Mouse (Mus musculus): ENCODE results near the gene Cryaa.
"Not testable (repeated sequence)": the region's sequence is repeated elsewhere in the genome, so short reads cannot be mapped to it uniquely, and the experiment has no call there.

Gene Cryaa

DNA sequence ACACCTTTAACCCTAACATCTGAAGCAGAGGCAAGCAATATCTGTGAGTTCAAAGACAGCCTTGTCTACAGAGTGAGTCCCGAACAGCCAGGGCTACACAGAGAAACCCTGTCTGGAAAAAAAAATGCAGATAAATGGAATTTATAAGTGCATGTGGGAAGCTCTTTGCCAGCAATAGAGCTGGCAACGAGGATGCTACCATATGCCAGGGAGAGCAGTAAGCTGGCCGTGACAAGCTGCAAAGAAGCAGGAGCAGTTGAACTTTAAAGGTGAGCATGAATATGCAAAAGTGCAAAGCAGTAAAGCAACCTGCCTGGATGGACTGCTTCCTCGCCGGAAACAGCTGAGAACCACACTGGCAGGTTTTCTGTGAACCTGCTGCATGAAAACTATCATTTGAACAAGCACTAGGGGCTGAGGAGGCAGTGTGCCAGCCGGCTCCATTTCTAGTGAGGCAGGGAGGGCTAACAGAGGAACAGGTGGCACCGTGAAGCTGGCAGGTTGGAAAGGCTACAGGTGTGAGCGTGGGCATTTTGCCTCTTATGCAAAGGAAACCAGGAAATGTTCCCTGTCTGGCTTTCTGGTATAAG, 16.9 kb upstream of the Cryaa start:
- DNase-seq: peak; percentile 74

DNA sequence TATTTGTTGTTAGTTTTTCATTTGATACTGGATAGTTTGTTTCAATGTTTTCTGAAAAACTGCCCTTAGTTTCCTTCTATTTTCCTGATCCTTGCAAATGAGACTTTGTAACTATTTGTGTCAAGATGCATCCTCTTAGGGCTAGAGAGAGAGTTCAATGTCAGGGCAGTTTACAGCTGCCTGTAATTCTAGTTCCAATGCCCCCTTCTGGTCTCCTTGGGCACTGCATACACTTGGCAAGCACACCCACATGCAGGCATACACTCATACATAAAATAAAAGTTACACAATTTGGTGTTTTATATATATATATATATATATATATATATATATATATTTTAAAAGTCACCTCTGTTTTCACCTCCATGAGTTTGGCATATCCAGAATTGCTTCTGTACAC, 14.8 kb upstream of the Cryaa start:
- DNase-seq: no peak

DNA sequence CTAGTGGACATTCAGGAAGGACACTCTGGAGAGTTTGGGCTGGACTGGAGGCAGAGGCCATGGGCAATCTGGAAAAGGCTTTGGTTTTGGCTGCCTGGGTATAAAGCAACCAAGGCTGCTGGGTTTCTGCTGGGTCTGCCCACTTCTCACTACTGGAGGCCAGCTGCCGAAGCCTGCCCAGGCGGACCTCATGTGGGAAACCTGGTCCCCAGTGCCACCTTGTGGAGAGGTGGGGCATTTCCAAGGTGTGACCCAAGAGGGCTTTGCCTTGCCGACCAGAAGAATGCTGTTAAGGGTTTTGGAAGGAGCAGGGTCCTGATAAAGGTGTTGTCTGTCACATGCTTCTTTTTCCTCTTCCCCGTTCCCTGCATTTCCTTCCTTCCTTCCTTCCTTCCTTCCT, 12.8 kb upstream of the Cryaa start:
- peak; percentile 77 for DNase-seq

DNA sequence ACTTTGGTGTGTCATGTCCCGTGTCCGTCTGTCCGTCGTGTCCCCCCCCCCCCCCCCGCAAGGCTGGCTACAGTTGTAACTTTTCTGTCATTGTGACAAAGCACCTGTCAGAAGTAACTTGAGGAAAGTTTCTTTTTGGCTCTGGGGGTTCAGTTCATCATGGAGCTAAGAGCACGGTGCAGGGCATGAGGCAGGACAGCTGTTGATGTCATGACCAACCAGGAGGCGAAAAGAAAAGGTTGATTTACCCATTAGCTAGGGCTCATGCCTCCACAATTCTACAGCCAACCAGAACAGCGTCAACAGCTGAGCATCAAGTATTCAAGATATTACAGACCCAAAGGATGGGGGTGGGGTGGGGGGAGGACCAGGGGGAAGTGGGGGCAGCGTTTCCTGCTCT, 9.3 kb upstream of the Cryaa start:
- no peak for DNase-seq

DNA sequence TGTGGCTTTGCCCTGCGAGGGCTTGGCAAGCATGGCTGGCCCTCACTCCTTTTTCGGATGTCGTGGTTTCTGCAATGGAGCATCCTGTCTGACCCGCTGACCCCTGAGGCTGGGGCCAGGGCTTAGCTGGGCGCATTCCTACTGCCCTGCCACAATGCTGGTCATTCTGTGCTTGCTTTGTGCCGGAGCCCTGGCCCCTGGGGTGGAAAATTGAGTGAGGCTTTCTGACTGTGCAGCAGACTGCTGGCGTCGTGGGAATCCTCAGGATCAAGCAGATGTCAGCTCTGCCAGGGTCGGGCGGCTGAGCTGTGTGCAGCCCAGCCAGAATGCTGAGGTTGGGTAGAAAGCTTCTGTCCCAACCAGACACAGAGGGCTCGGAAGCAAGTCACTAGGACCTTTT, 7.4 kb upstream of the Cryaa start:
- DNase-seq: no peak

DNA sequence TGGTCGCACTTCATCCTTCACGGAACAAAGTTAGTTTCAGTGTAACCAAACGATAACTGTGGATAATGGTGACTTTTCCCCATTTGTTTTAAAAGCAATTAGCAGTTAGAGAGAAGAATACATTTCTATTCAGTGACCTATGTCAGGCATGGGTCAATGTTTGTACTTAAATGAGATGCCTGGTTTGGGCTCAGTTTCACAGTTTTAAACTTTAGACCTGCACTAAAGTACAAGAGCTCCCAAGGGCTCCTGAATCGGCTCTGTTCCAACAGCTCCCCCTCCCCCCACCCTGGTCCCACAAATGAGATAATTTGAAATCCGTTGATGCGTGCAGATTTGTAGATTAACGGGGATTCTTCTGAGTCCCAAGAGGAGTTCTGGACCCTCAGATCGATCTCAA, 5.9 kb upstream of the Cryaa start:
- no peak for DNase-seq

DNA sequence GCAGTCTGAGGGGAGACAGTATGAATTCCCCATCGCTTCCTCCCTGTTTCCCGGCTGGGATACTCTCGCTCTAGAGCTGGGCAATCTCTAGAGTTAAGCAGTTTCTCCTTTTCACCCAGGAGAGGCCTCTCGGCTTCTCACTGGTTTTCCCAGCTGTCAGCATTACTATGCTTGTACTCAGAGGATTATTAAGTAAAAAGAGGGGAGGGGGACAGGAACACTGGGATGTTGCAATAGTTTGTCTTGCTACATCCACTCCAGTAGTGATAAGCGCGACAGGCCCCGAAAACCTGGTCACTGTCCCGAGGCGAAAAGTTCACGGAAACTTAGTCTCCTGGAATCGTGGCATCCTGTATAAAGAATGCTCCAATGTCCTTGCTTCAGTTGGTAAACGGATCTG, 5.3 kb upstream of the Cryaa start:
- DNase-seq: no peak

DNA sequence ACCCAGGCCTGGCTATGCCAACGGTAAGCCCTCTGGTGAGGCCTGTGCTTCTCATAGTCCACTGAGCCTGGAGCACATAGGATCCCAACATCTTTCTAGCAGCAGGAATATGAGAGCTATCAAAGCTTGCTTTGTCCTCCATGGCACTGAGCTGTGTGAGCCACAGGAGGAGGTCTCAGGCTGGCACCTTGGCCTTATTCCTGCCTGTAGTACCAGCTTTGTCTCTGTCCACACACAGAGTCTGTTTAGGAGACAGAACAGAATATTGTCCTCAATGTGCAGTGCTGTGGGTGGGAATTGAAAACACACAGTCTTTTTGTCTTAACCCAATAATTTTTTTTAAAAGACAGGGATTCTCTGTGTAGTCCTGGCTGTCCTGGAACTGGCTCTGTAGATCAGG, 3.2 kb upstream of the Cryaa start:
- no peak for DNase-seq

DNA sequence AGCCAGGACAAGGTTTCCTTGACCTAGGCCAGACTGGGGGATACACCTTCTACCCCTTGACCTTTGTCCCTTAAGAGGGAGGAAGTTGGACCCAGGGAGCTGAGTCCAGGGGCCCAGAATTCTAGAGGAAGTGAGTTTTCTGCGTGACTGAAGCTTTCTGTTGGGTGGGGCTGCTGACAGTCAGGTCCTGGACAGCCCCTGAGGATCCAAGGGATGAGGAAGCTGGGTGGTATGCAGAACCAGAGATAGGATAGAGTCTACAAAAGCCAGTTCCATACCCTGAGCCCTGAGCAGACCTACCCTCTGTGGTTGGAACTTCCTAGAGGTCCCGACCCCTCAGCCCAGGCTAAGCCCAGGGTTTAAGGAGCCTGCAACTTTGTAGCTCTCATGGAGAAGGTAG, 2.8 kb downstream of the Cryaa start:
- DNase-seq: no peak

DNA sequence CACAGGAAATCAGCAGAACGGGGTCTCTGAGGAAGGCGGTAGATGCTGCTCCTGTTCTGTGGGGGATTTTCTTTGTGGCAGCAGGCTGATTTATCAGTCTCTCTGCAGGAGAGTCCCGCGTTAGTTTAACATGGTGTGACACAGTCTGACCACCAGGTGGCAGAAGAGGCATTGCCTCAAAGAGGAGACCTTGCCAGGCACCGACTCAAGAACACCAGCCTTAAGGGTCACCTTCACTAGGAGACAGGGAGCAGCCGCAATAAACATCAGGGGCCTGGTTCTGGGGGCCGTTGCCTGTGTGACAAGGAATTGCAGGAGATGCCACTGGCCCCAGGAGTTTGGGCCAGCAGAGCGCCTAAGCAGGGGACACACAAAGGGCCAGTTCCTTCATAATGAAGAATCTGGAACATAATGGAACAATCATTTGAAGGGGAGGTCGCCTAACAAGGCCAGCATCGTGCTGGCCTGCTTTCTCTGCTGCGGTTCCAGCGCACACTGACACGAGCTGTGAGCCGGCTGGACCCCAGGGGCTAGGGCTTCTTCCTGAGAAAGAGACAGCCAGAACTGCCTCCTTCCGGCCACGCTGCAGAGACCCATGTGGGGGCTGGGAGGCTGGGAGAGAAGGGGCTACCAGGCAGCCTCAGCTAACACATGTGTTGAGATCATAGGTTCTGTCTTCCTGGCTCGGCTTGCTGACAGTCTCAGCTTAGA, 8.1 kb downstream of the Cryaa start:
- DNase-seq: peak; percentile 86

DNA sequence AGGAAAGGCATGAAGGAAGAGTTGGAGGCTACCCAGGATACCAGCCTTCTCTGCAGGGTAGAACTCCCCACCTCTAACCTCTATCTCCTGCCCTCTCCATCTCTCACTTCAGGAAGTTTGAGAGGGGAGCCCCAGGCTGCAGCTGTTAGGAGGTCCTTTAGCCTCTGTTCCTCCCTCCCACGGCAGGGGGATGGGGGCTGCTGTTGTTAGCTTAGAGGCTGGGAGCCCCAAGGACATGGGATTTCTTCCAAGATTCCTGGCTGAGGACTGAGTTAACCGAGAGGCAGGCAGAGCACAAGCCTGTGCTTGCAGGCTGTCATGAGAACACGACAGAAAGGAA, 8.6 kb downstream of the Cryaa start:
- no peak for DNase-seq

DNA sequence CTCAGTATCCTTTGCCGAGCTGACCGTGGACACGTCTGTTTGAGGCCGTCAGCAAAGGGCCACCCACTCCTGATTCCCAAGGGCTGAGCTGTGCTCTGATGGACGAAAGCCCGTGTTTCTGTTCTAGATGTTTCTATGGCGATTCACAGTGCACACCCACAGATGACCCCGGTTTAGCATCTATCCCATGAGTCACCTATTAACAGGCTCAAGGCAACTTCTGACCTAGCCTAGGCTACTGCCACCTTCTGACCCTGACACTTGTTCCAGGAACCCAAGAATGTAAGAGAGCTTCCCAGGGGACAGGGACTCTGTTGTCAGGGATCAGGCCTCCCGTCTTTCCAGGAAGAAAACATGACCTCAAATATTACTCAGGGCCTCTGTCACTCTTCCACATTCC, 10.5 kb downstream of the Cryaa start:
- DNase-seq: no peak

DNA sequence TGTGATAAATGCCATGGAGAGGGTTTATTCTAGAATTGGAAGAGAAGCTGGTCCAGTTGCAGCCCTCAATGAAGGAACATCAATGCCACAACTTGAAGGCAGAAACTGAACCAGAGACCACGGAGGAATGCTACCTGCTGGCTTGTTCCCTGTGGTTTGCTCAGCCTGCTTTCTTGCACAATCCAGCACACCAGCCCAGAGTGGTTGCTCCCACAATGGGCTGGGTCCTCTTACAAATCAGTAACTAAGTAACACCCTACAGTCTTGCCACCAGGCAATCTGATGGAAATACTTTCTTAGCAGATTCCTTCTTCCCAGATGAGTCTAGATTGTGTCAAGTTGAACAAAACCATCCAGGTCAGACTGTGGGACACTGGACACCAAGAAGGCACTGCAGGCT, 12.0 kb downstream of the Cryaa start:
- DNase-seq: no peak

DNA sequence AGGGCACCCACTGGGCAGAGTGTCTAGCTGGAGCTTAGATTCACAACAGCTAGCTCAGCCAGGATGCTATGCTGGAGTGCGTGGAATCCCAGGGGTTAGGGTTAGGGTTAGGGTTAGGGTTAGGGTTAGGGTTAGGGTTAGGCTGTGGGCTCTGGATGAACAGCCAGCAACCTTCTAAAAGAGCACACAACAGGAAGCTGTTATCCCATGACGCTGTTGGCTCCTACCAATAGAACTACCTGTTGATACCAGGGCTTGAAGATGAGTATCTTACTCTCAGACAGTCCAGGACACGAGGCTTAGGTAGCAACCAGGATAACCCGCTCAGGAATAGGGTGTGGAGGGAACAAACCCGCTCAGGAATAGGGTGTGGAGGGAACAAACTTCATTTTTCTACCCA, 15.3 kb downstream of the Cryaa start:
- no peak for DNase-seq

DNA sequence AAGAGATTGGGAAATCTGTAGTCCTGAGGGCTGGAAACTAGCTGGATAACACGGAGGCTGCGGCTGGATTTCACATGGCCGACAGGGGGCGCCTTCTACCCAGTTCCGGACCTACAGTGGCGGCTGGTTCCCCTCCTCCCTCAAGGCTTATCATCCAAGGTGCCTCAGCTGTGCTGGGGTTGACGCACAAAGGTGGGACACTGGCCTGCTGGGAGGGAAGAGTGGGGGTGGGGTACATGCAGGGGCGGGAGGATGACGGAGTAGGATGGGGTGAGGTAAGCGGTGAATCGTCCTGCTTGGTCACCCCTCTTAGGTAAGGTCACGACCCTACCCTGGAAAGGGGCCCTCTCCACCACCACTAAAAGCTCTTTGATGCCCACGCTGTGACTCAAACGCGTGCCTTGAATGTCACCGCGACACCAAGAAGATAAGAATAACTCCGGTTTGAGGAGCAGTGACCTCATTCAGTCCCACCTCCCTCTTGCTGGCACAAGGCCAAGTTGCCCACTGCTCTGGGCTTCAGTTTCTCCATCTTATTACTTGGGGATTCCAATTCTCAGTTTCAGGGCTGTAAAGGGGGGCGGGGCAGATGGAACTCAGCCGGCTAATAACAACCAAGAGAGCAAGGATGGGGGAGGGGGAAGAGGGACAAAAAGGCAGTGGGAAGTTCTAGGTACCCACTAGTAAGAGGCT, 15.9 kb downstream of the Cryaa start:
- DNase-seq: peak; percentile 43

DNA sequence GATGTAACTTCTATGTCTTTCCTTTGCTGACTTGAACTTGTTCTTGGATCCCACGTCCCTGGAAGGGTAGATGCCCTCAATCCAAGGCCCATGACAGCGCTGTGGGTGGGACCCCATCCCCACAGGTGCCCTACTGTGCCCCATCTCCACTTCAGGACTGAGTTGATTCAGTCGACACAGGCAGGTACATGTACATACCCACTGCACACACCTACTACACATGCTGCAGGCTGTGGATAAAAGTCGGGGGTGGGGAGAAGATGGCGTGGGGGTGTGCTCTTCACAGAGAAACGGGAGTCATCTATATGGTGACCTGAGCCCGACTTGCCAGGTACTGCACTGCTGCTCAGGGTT, 16.4 kb downstream of the Cryaa start:
- no peak for DNase-seq

DNA sequence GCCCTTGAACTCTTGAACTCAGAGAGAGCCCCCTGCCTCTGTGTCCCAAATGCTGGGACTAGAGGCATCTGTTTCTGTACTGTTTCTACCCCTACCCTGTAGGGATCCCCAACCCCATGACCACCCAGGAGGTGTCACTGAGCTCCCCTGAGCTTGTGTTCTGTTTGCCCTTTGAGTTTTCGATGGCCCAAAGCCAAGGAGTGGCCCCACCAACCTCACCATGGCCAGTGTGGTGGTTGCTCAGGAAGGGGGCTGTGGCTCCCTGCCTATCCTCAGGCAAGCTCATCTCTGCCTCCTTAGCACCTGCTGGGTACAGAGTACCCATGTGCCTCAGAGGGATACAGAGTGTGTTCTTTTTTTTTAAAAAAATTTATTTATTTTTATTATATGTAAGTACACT, 17.3 kb downstream of the Cryaa start:
- no peak for DNase-seq

DNA sequence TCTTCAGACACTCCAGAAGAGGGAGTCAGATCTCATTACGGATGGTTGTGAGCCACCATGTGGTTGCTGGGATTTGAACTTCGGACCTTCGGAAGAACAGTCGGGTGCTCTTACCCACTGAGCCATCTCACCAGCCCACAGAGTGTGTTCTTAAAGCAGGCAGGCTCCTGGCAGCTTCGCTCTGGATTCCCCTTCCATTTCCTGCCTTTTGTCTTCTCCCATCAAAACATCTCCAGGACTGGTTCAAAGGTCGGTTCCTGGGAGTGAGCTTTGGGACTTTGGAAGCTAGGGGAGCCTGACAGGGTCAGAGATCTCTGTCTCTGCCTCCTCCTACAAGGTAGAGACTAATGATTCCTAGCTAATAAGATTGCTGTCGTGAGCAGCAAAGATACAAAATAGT, 17.7 kb downstream of the Cryaa start:
- not testable (repeated sequence) for DNase-seq

DNA sequence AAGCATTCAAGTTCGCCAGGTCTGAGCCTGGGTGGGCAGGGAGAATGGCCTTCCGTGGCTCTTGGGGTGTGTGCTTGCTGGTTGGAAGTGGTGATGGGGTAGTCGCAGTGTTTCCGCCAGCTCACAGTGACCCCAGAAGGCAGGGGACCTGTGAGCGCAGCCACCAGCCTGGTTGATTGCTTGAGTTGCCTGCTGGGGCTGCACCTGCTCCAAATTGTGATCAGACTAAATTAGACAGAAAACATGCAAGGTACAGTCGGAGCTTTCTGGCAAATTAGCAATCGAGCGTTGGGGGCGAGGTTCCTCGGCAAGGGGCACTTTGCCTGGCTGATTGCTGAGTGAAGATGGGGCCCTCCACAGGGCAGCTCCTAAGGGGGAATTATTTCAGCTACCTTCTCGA, 20.7 kb downstream of the Cryaa start:
- DNase-seq: no peak

DNA sequence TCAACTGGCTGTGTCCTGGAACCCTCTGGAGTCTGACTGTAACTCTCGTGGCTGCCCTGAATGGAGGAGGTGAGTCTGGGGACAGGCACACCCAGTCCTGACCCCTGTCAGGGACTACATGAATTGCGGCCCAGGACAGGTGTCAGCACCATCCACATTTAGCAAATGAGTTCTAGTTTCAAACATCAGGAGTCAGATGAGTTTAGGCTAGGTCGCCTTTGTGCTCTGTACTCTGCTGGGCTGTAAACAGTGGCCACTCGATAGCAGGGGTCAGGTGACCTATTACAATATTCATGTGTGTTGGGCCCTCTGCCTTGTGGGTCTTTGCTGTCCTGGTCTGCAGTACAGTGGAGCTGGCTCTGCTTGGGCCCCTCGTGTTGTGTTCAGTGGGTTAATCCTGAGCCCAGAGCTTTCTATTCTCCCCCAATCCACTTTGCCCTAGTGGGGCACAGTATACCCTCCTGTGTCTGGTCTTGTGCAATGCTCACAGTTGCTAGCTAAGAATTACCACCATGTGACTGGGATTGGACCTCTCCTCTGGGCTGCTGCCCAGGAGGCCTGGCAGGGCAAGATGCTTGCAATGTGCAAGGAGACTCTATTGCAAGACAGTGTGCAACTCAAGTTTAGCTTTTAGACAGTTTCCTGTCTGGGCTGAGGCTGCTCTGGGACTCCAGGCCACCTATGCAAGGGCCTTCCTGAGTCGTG, 25.8 kb downstream of the Cryaa start:
- no peak for DNase-seq

DNA sequence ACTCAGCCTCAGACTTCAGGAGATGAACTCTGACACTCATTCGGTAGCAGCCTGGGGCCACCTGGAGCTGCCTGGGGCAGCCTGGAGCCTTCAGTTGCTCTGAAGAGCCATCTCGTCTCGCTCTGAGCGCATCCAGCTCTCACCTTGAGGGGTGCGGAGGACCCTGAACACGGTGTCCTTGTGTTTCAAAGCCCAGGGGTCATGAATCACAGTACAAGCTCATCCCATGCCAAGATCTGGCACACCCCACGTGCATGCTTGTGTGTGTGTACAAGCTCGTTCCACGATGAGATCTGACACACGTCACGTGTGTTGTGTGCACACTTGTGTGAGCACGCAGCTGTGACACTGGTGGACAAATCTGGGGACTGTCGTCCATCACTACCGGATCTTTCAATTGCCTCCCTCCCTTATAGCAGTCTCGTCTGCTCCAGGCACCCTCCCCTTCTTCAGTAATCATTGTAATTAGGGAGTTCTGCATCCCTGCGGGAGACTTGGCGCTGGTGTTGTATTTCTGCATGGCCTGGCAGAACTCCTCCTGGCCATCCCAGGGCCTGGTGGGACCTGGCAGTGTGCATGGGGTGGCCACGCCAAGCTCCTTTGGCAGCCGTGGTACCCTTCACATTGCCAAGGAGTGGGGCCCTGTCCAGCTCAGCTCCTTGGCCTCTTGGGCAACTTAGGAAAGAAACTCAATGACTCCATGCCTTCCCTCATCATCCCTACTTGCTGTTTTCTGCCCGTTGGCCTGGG, 27.8 kb downstream of the Cryaa start:
- peak; percentile 87 for DNase-seq

DNA sequence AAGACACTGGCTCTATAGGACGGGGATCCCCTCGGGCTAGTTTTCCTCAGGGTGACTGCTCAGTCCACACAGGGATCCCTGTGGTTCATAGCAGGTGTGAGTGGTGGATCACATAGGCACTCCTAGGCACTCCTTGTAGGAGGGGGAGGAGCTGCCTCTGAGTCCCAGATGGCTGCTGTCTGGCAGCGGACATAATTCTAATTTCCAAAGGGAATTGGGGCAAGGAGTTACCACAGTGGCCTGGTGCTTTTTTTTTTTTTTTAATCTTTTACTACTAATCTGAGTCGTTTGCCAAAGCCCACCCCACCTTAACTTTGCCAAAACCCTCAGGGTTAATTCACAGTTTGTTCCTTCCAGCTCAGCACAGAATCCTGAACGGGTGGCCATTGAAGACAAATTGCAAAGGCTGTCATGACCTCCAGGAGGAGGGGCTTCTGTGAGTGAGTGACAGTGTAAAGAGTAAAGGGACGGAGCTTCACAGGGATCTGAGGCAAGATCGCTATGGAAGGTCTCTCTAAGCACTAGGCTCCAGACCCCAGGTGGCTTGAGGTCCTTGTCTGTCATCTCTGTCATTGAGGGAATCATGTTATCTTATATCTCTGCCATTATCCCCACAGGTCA, 31.6 kb downstream of the Cryaa start:
- no peak for DNase-seq

DNA sequence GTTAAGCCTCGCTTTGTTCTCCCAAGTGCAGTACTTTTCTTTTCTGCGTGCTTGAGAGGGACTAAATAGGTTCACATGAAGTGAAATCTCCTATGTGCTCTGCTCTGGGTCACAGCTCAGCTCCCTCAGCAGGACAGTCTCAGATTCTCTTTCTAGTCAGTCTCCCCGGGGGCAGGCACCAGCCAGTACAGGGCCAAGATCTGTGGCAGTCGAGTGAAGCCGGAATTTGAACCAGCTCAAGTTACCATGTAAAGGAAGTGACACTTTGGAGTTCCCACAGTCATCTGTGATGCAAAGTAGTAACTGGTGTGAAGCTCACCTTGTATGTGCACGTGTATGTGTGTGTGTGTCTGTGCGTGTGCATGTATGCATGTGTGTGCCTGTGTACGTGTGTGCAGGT, 32.8 kb downstream of the Cryaa start:
- DNase-seq: no peak
